In genomic region chr9:48447783-48448209, GRCm38 (mm10) we compare ENCODE assay signal across 8 mouse cellular contexts. TPM values are rescaled to one million over a fixed set of nuclear protein-coding genes. Genes with fewer than 3 reads are reported as not detected.
DNase-seq lines count a peak whose midpoint lies in the region; ATAC-seq and TF ChIP-seq lines count a peak whose summit lies in the region.
"Had no signal": no experiment of that assay in that cellular context is flagged by ENCODE, and none has a peak within 500 bp of the region (broad histone marks: within the 10 kb centered on the region; RNA-seq: fewer than 3 reads in every experiment).

No protein-coding gene starts in this region.

- H3K9me3 ChIP-seq in kidney, postnatal 0 days (replicated peaks; ENCODE audit: low read length) = no peaks in the 10 kb centered on the region
- H3K9me3 ChIP-seq: lung, embryonic 15.5 days had no signal

- H3K27ac ChIP-seq in kidney, postnatal 0 days = no peak overlapping the region
- H3K27ac ChIP-seq: lung, embryonic 15.5 days had no signal

- ATAC-seq in kidney, postnatal 0 days (replicated peaks; ENCODE audit: low FRiP score, low read depth) = no peak

- no peak overlapping the region for H3K9ac ChIP-seq in kidney, postnatal 0 days (ENCODE audit: low read depth, low read length)
- H3K9ac ChIP-seq: lung, embryonic 15.5 days had no signal

- no peak overlapping the region for H3K4me2 ChIP-seq in kidney, postnatal 0 days (ENCODE audit: low read length)
- H3K4me2 ChIP-seq: lung, embryonic 15.5 days had no signal

- DNase-seq in kidney, postnatal 0 days (ENCODE audit: low spot score) = peak; percentile 71
- DNase-seq in kidney, adult 11 months = no peak
- peak; percentile 41 for DNase-seq in ES-CJ7 (ENCODE audit: low read depth, low spot score)
- peak; percentile 53 for DNase-seq in brain, adult 2 months (ENCODE audit: low read depth, low spot score)
- DNase-seq in kidney, postnatal 36 days = peak; percentile 35 to 55
- DNase-seq in retina, postnatal 1 day = peak; percentile 60
- DNase-seq in gastrocnemius, adult 8-10 months (ENCODE audit: low spot score in 2 of 2) = no peak

- peak; percentile 71 for TF ChIP-seq CTCF in kidney, postnatal 0 days (IDR thresholded peaks at IDR 0.05; ENCODE audit: low read depth)

- 39% methylated on average over 5 of the region's 5 CpGs for WGBS in kidney, postnatal 0 days

- H3K4me1 ChIP-seq in kidney, postnatal 0 days (replicated peaks; ENCODE audit: insufficient read depth, low read length) = no peaks in the 10 kb centered on the region
- H3K4me1 ChIP-seq: lung, embryonic 15.5 days had no signal

- H3K4me3 ChIP-seq in kidney, postnatal 0 days (replicated peaks; ENCODE audit: low read depth, low read length) = no peak overlapping the region
- H3K4me3 ChIP-seq: lung, embryonic 15.5 days had no signal

- no peaks in the 10 kb centered on the region for H3K36me3 ChIP-seq in kidney, postnatal 0 days (ENCODE audit: insufficient read depth, low read length)
- H3K36me3 ChIP-seq: lung, embryonic 15.5 days had no signal

- H3K27me3 ChIP-seq in kidney, postnatal 0 days (ENCODE audit: insufficient read depth, low read length) = no peaks in the 10 kb centered on the region
- H3K27me3 ChIP-seq: lung, embryonic 15.5 days had no signal

RNA-seq across cellular contexts. Expression of gene Rexo2, which starts 32.6 kb away (rescaled TPM):
- polyA plus RNA-seq in kidney, postnatal 0 days (2015; fragmentation: Nextera tagmentation; extraction: Ambion mirVana) = 117 and 125 TPM in 2 replicates
- total RNA-seq in gastrocnemius, adult 8-10 months (2022) = 10 to 100 TPM; 69.5 to 78.3 (median 73.0) TPM

RNA-seq across cellular contexts. Expression of gene Rbm7, which starts 47.3 kb away (rescaled TPM):
- polyA plus RNA-seq in kidney, postnatal 0 days (2015; fragmentation: Nextera tagmentation; extraction: Ambion mirVana) = 128 and 132 TPM in 2 replicates
- 10 to 100 TPM; 11.9 to 15.8 (median 13.6) TPM for total RNA-seq in gastrocnemius, adult 8-10 months (2022)

RNA-seq across cellular contexts. Expression of gene Gm5617, which starts 47.4 kb away (rescaled TPM):
- polyA plus RNA-seq in kidney, postnatal 0 days (2015; fragmentation: Nextera tagmentation; extraction: Ambion mirVana) = 77.5 and 92.3 TPM in 2 replicates
- 10 to 100 TPM in 1 of 4 experiments, 1 to 10 TPM in 3; 7.8 to 11.7 (median 9.1) TPM for total RNA-seq in gastrocnemius, adult 8-10 months (2022)

Comparison
In these comparisons a context has a peak if more than half of its experiments do, and no peak if none do; other contexts are left out.
1. DNase-seq: peak in kidney, postnatal 0 days (single experiment), ES-CJ7 (single experiment), brain, adult 2 months (single experiment), kidney, postnatal 36 days (2 of 2) and retina, postnatal 1 day (single experiment); none in kidney, adult 11 months (single experiment) and gastrocnemius, adult 8-10 months (0 of 2).